Mouse (Mus musculus) liver, postnatal 0 days (tissue): ENCODE data around the gene Fanca. TPM values are rescaled to one million over a fixed set of nuclear protein-coding genes. Genes with fewer than 3 reads are reported as not detected.

ENCODE experiments used
- ATAC-seq: fragments of 200-750 bp; cut with Nextera tagmentation; 2 replicates; pipeline ENCODE4 v1.8.0; 2017; ENCODE audit warnings: mild to moderate bottlenecking, moderate library complexity
- DNase-seq: peaks from one replicate; pipeline ENCODE4 v3.0.0-alpha.2; 2016
- H3K27ac ChIP-seq: fragments of 300-500 bp; sonication (generic); 2 replicates; pipeline ENCODE4 v1.5.1; 2014; ENCODE audit warnings: antibody characterized with exemption, moderate library complexity, mild to moderate bottlenecking, low read depth
- H3K27me3 ChIP-seq: fragments of 300-500 bp; sonication (generic); 2 replicates; pipeline ENCODE4 v1.6.1; 2014; ENCODE audit warnings: low read length, control low read depth, mixed read lengths; ENCODE audit not compliant: insufficient read depth
- H3K36me3 ChIP-seq: fragments of 300-500 bp; sonication (generic); replicated peaks from 2 replicates; pipeline ENCODE4 v1.6.1; 2014; ENCODE audit warnings: mild to moderate bottlenecking, control low read depth, low read length, moderate library complexity, mixed read lengths; ENCODE audit not compliant: insufficient read depth
- H3K4me1 ChIP-seq: fragments of 300-500 bp; sonication (generic); 2 replicates; pipeline ENCODE4 v1.6.1; 2014; ENCODE audit warnings: antibody characterized with exemption, mild to moderate bottlenecking, control low read depth; ENCODE audit not compliant: insufficient read depth
- H3K4me2 ChIP-seq: fragments of 300-500 bp; sonication (generic); 2 replicates; pipeline ENCODE4 v1.6.1; 2014; ENCODE audit warnings: low read depth, mild to moderate bottlenecking, low read length, moderate library complexity, mixed read lengths
- H3K4me3 ChIP-seq: fragments of 300-500 bp; sonication (generic); 2 replicates; pipeline ENCODE4 v1.5.1; 2014; ENCODE audit warnings: low read depth, low read length
- H3K9ac ChIP-seq: fragments of 300-500 bp; sonication (generic); replicated peaks from 2 replicates; pipeline ENCODE4 v1.6.1; 2014; ENCODE audit warnings: mild to moderate bottlenecking, moderate library complexity
- H3K9me3 ChIP-seq: fragments of 300-500 bp; sonication (generic); 2 replicates; pipeline ENCODE4 v1.6.1; 2016; ENCODE audit warnings: mild to moderate bottlenecking, control low read depth, low read length, mixed read lengths
- CTCF ChIP-seq: sonication (generic); IDR thresholded peaks from 2 replicates; pipeline ENCODE4 v1.5.1; 2016; ENCODE audit warnings: antibody characterized with exemption, low read depth
- EP300 ChIP-seq: IDR thresholded peaks from 2 replicates; pipeline ENCODE4 v1.6.1; 2016; ENCODE audit warnings: antibody characterized with exemption, low read depth, mild to moderate bottlenecking
- WGBS: fragments of 180-500 bp; shearing (Covaris S2); extraction: QIAGEN DNeasy Blood & Tissue Kit; methylation state at CpG from one replicate; pipeline ENCODE4 v1.1.7; 2014; ENCODE audit not compliant: insufficient replicate concordance; 5-methylcytosine and 5-hydroxymethylcytosine counted together
- polyA plus RNA-seq: library from polyadenylated mRNA; unstranded; fragments of >200 nt; fragmentation: Nextera tagmentation; extraction: Ambion mirVana; gene quantifications from 2 replicates; pipeline ENCODE4 v1.2.1, GENCODE M21; 2015

Fanca gene
- polyA plus RNA-seq, 1 experiment from 2014 or later = 6.3 TPM

GRCm38 (mm10) chr8:123342253-123342652, 23.9 kb upstream of the Fanca start:
- 52% methylated on average over 8 of the region's 8 CpGs for WGBS
- TF ChIP-seq CTCF (no peak), EP300 (no peak)
- Histone ChIP-seq H3K4me1 (peaks cover 6% of the 10 kb centered on the region; the same call in 1 of the 2 replicates), H3K4me2 (no peak overlapping the region), H3K36me3 (no peaks in the 10 kb centered on the region), H3K27me3 (no peaks in the 10 kb centered on the region), H3K9me3 (no peaks in the 10 kb centered on the region; the same call in 1 of the 2 replicates), H3K4me3 (no peak overlapping the region), H3K27ac (no peak overlapping the region), H3K9ac (no peak overlapping the region)
- no peak for DNase-seq
- no peak for ATAC-seq

GRCm38 (mm10) chr8:123341040-123342015, 23.0 kb upstream of the Fanca start:
- WGBS = 58% methylated on average over 27 of the region's 27 CpGs
- Histone ChIP-seq H3K27me3 (no peaks in the 10 kb centered on the region), H3K4me2 (peak overlapping the region; percentile 28), H3K4me1 (peaks cover 6% of the 10 kb centered on the region; the same call in 1 of the 2 replicates), H3K27ac (no peak overlapping the region), H3K9me3 (no peaks in the 10 kb centered on the region; the same call in 1 of the 2 replicates), H3K36me3 (no peaks in the 10 kb centered on the region), H3K9ac (no peak overlapping the region), H3K4me3 (no peak overlapping the region)
- no peak for TF ChIP-seq EP300
- TF ChIP-seq CTCF = no peak
- DNase-seq = no peak
- peak; percentile 72 for ATAC-seq

- H3K27ac ChIP-seq = no peak overlapping the region
- 86% methylated on average over 4 of the region's 4 CpGs for WGBS
- no peak for DNase-seq
- TF ChIP-seq EP300 (no peak), CTCF (peak; percentile 52)
- H3K9ac ChIP-seq = no peak overlapping the region
- H3K4me2 ChIP-seq = no peak overlapping the region
- no peak for ATAC-seq
- H3K9me3 ChIP-seq = no peaks in the 10 kb centered on the region; the same call in 1 of the 2 replicates
- no peaks in the 10 kb centered on the region for H3K27me3 ChIP-seq
- no peak overlapping the region for H3K4me3 ChIP-seq
- no peaks in the 10 kb centered on the region for H3K36me3 ChIP-seq
- H3K4me1 ChIP-seq = peaks cover 6% of the 10 kb centered on the region; the same call in 1 of the 2 replicates
Observed at GRCm38 (mm10) chr8:123340071-123340470, 21.7 kb upstream of the Fanca start.

- Histone ChIP-seq H3K4me1 (peaks cover 23% of the 10 kb centered on the region), H3K9me3 (no peaks in the 10 kb centered on the region; the same call in 1 of the 2 replicates), H3K4me3 (no peak overlapping the region), H3K4me2 (no peak overlapping the region), H3K27ac (no peak overlapping the region), H3K36me3 (no peaks in the 10 kb centered on the region), H3K9ac (no peak overlapping the region), H3K27me3 (peaks cover 13% of the 10 kb centered on the region)
- DNase-seq (no peak), ATAC-seq (no peak)
- no peak for TF ChIP-seq EP300
- TF ChIP-seq CTCF = no peak
- WGBS = 73% methylated on average over 3 of the region's 3 CpGs
Observed at GRCm38 (mm10) chr8:123337475-123337874, 19.1 kb upstream of the Fanca start.

GRCm38 (mm10) chr8:123334467-123334866, 16.1 kb upstream of the Fanca start:
- no peak for DNase-seq
- H3K27ac ChIP-seq = 0 out of 2 replicates have a peak overlapping the region, but pooled peaks have one; percentile 16
- H3K36me3 ChIP-seq = no peaks in the 10 kb centered on the region
- TF ChIP-seq CTCF (no peak), EP300 (no peak)
- H3K9ac ChIP-seq = no peak overlapping the region
- H3K27me3 ChIP-seq = peaks cover 13% of the 10 kb centered on the region
- H3K9me3 ChIP-seq = no peaks in the 10 kb centered on the region
- no peak overlapping the region for H3K4me3 ChIP-seq
- ATAC-seq = no peak
- H3K4me2 ChIP-seq = no peak overlapping the region
- H3K4me1 ChIP-seq = peaks cover 29% of the 10 kb centered on the region
- WGBS = 18% methylated on average over 1 of the region's 1 CpGs

- no peaks in the 10 kb centered on the region for H3K9me3 ChIP-seq
- H3K9ac ChIP-seq = no peak overlapping the region
- H3K36me3 ChIP-seq = no peaks in the 10 kb centered on the region
- no peak overlapping the region for H3K27ac ChIP-seq
- H3K4me2 ChIP-seq = no peak overlapping the region
- WGBS = 11% methylated on average over 7 of the region's 7 CpGs
- DNase-seq (no peak), ATAC-seq (no peak)
- no peak for TF ChIP-seq EP300
- no peak for TF ChIP-seq CTCF
- peaks cover 33% of the 10 kb centered on the region for H3K4me1 ChIP-seq
- H3K27me3 ChIP-seq = peaks cover 13% of the 10 kb centered on the region
- H3K4me3 ChIP-seq = no peak overlapping the region
Observed at GRCm38 (mm10) chr8:123333864-123334263, 15.5 kb upstream of the Fanca start.
